Mouse (Mus musculus) hindbrain, embryonic 13.5 days (tissue): ENCODE results near the gene Crabp2. TPM values are rescaled to one million over a fixed set of nuclear protein-coding genes. Genes with fewer than 3 reads are reported as not detected.

ENCODE experiments used
- ATAC-seq: fragments of 200-750 bp; cut with Nextera tagmentation; 2 replicates; pipeline ENCODE4 v1.8.0; 2017; ENCODE audit warnings: moderate TSS enrichment; ENCODE audit not compliant: low FRiP score
- H3K27ac ChIP-seq: fragments of 300-500 bp; sonication (generic); 2 replicates; pipeline ENCODE4 v1.5.1; 2015; ENCODE audit warnings: inconsistent platforms, mild to moderate bottlenecking, moderate library complexity
- H3K27me3 ChIP-seq: fragments of 300-500 bp; sonication (generic); 2 replicates; pipeline ENCODE4 v1.6.1; 2015; ENCODE audit warnings: mild to moderate bottlenecking, inconsistent platforms
- H3K36me3 ChIP-seq: fragments of 300-500 bp; sonication (generic); 2 replicates; pipeline ENCODE4 v1.6.1; 2015; ENCODE audit warnings: mild to moderate bottlenecking, inconsistent platforms
- H3K4me1 ChIP-seq: fragments of 300-500 bp; sonication (generic); replicated peaks from 2 replicates; pipeline ENCODE4 v1.6.1; 2015; ENCODE audit warnings: inconsistent platforms
- H3K4me2 ChIP-seq: fragments of 300-500 bp; sonication (generic); 2 replicates; pipeline ENCODE4 v1.6.1; 2015; ENCODE audit warnings: inconsistent platforms, mild to moderate bottlenecking, moderate library complexity
- H3K4me3 ChIP-seq: fragments of 300-500 bp; sonication (generic); 2 replicates; pipeline ENCODE4 v1.5.1; 2015; ENCODE audit warnings: mild to moderate bottlenecking, inconsistent platforms
- H3K9ac ChIP-seq: fragments of 300-500 bp; sonication (generic); 2 replicates; pipeline ENCODE4 v1.6.1; 2015; ENCODE audit warnings: mild to moderate bottlenecking, inconsistent platforms
- H3K9me3 ChIP-seq: fragments of 300-500 bp; sonication (generic); 2 replicates; pipeline ENCODE4 v1.6.1; 2016; ENCODE audit warnings: inconsistent platforms
- WGBS: fragments of 180-500 bp; shearing (Covaris S2); methylation state at CpG from one replicate; pipeline ENCODE4 v1.1.7; 2015; 5-methylcytosine and 5-hydroxymethylcytosine counted together
- polyA plus RNA-seq: library from polyadenylated mRNA; unstranded; fragments of >200 nt; fragmentation: Nextera tagmentation; extraction: Ambion mirVana; gene quantifications from 2 replicates; pipeline ENCODE4 v1.2.1, GENCODE M21; 2015

The Crabp2 gene
- polyA plus RNA-seq, 1 experiment from 2014 or later: 148 TPM

- peak overlapping the region; percentile 68 for H3K9ac ChIP-seq
- H3K27ac ChIP-seq: peak overlapping the region; percentile 88
- H3K9me3 ChIP-seq: no peaks in the 10 kb centered on the region
- H3K36me3 ChIP-seq: peaks cover 20% of the 10 kb centered on the region
- H3K27me3 ChIP-seq: no peaks in the 10 kb centered on the region
- 2% methylated on average over 4 of the region's 4 CpGs for WGBS
- peaks cover 43% of the 10 kb centered on the region for H3K4me1 ChIP-seq
- ATAC-seq: no peak
- H3K4me3 ChIP-seq: peak overlapping the region; percentile 44
- peak overlapping the region; percentile 59 for H3K4me2 ChIP-seq
Observed at GRCm38 (mm10) chr3:87909874-87910273, 38.6 kb upstream of the Crabp2 start.

GRCm38 (mm10) chr3:87910573-87911141, 37.8 kb upstream of the Crabp2 start:
- peak overlapping the region; percentile 88 for H3K27ac ChIP-seq
- WGBS: 0% methylated on average over 12 of the region's 12 CpGs
- peak overlapping the region; percentile 68 for H3K9ac ChIP-seq
- H3K27me3 ChIP-seq: no peaks in the 10 kb centered on the region
- no peaks in the 10 kb centered on the region for H3K9me3 ChIP-seq
- peak overlapping the region; percentile 44 for H3K4me3 ChIP-seq
- H3K36me3 ChIP-seq: peaks cover 26% of the 10 kb centered on the region
- H3K4me2 ChIP-seq: peak overlapping the region; percentile 59
- peaks cover 43% of the 10 kb centered on the region for H3K4me1 ChIP-seq
- ATAC-seq: 0 out of 2 replicates have a peak, but pooled peaks have one; percentile 12

- Histone ChIP-seq H3K27me3 (no peaks in the 10 kb centered on the region), H3K9me3 (no peaks in the 10 kb centered on the region), H3K9ac (no peak overlapping the region), H3K4me3 (no peak overlapping the region), H3K4me2 (no peak overlapping the region), H3K36me3 (peaks cover 41% of the 10 kb centered on the region), H3K4me1 (peaks cover 28% of the 10 kb centered on the region), H3K27ac (no peak overlapping the region)
- 84% methylated on average over 7 of the region's 7 CpGs for WGBS
- ATAC-seq: no peak
Observed at GRCm38 (mm10) chr3:87913491-87913890, 35.0 kb upstream of the Crabp2 start.

- H3K9me3 ChIP-seq: no peaks in the 10 kb centered on the region
- no peak overlapping the region for H3K27ac ChIP-seq
- H3K4me2 ChIP-seq: no peak overlapping the region
- ATAC-seq: no peak
- H3K9ac ChIP-seq: no peak overlapping the region
- peaks cover 26% of the 10 kb centered on the region for H3K4me1 ChIP-seq
- no peaks in the 10 kb centered on the region for H3K27me3 ChIP-seq
- no peak overlapping the region for H3K4me3 ChIP-seq
- WGBS: 97% methylated on average over 10 of the region's 10 CpGs
- peaks cover 41% of the 10 kb centered on the region for H3K36me3 ChIP-seq
Observed at GRCm38 (mm10) chr3:87913891-87914290, 34.6 kb upstream of the Crabp2 start.

- peaks cover 17% of the 10 kb centered on the region for H3K4me1 ChIP-seq
- H3K9me3 ChIP-seq: no peaks in the 10 kb centered on the region
- H3K27me3 ChIP-seq: no peaks in the 10 kb centered on the region
- peaks cover 44% of the 10 kb centered on the region for H3K36me3 ChIP-seq
- no peak overlapping the region for H3K9ac ChIP-seq
- no peak overlapping the region for H3K27ac ChIP-seq
- H3K4me2 ChIP-seq: no peak overlapping the region
- H3K4me3 ChIP-seq: no peak overlapping the region
- no peak for ATAC-seq
- WGBS: 98% methylated on average over 1 of the region's 1 CpGs
Observed at GRCm38 (mm10) chr3:87916990-87917389, 31.5 kb upstream of the Crabp2 start.

- peaks cover 53% of the 10 kb centered on the region for H3K36me3 ChIP-seq
- H3K27me3 ChIP-seq: no peaks in the 10 kb centered on the region
- no peaks in the 10 kb centered on the region for H3K9me3 ChIP-seq
- peak overlapping the region; percentile 86; the same call in 1 of the 2 replicates for H3K27ac ChIP-seq
- peak overlapping the region; percentile 91 for H3K4me2 ChIP-seq
- no peak overlapping the region for H3K9ac ChIP-seq
- peak; percentile 2; the same call in 1 of the 2 replicates for ATAC-seq
- peaks cover 17% of the 10 kb centered on the region for H3K4me1 ChIP-seq
- 93% methylated on average over 1 of the region's 1 CpGs for WGBS
- H3K4me3 ChIP-seq: peak overlapping the region; percentile 71; the same call in 1 of the 2 replicates
Observed at GRCm38 (mm10) chr3:87918551-87918950, 29.9 kb upstream of the Crabp2 start.

- WGBS: under 1% methylated on average over 30 of the region's 30 CpGs
- H3K9ac ChIP-seq: peak within 1 kb of the TSS; percentile 81
- peak within 1 kb of the TSS; percentile 71 for H3K4me3 ChIP-seq
- H3K27ac ChIP-seq: peak within 1 kb of the TSS; percentile 86
- no peaks in the 10 kb centered on the region for H3K9me3 ChIP-seq
- peak within 1 kb of the TSS; percentile 91 for H3K4me2 ChIP-seq
- no peaks in the 10 kb centered on the region for H3K27me3 ChIP-seq
- peaks cover 17% of the 10 kb centered on the region for H3K4me1 ChIP-seq
- ATAC-seq: peak; percentile 86
- H3K36me3 ChIP-seq: peaks cover 53% of the 10 kb centered on the region
Observed at GRCm38 (mm10) chr3:87919336-87920108, 28.9 kb upstream of the Crabp2 start, which contains the start of gene Mrpl24. TSS of gene Mrpl24 (plus strand) at chr3:87919506.

- no peak for ATAC-seq
- peak overlapping the region; percentile 81 for H3K9ac ChIP-seq
Observed at GRCm38 (mm10) chr3:87920270-87920943, 28.1 kb upstream of the Crabp2 start.

GRCm38 (mm10) chr3:87924996-87925395, 23.5 kb upstream of the Crabp2 start:
- H3K4me2 ChIP-seq: no peak overlapping the region
- WGBS: 90% methylated on average over 7 of the region's 7 CpGs
- peaks cover 20% of the 10 kb centered on the region for H3K4me1 ChIP-seq
- peaks cover 57% of the 10 kb centered on the region for H3K36me3 ChIP-seq
- no peaks in the 10 kb centered on the region for H3K27me3 ChIP-seq
- no peak overlapping the region for H3K9ac ChIP-seq
- ATAC-seq: no peak
- H3K4me3 ChIP-seq: no peak overlapping the region
- H3K9me3 ChIP-seq: no peaks in the 10 kb centered on the region
- H3K27ac ChIP-seq: no peak overlapping the region

More at GRCm38 (mm10) chr3:87920270-87920943, 28.1 kb upstream of the Crabp2 start:
- peaks cover 53% of the 10 kb centered on the region for H3K36me3 ChIP-seq
- H3K27me3 ChIP-seq: no peaks in the 10 kb centered on the region
- H3K4me2 ChIP-seq: peak overlapping the region; percentile 91
- H3K4me3 ChIP-seq: peak overlapping the region; percentile 71
- H3K4me1 ChIP-seq: peaks cover 17% of the 10 kb centered on the region
- no peak overlapping the region; the same call in 1 of the 2 replicates for H3K27ac ChIP-seq
- H3K9me3 ChIP-seq: no peaks in the 10 kb centered on the region
- 64% methylated on average over 9 of the region's 9 CpGs for WGBS

GRCm38 (mm10) chr3:87927452-87927851, 21.0 kb upstream of the Crabp2 start:
- Histone ChIP-seq H3K36me3 (peaks cover 57% of the 10 kb centered on the region), H3K4me3 (no peak overlapping the region), H3K4me2 (no peak overlapping the region), H3K27ac (no peak overlapping the region), H3K9ac (no peak overlapping the region), H3K27me3 (no peaks in the 10 kb centered on the region), H3K4me1 (peaks cover 26% of the 10 kb centered on the region), H3K9me3 (no peaks in the 10 kb centered on the region)
- 90% methylated on average over 5 of the region's 5 CpGs for WGBS
- ATAC-seq: no peak

- peak overlapping the region; percentile 81 for H3K4me2 ChIP-seq
- peak overlapping the region; percentile 93 for H3K27ac ChIP-seq
- peaks cover 44% of the 10 kb centered on the region for H3K36me3 ChIP-seq
- no peaks in the 10 kb centered on the region for H3K9me3 ChIP-seq
- WGBS: 6% methylated on average over 26 of the region's 26 CpGs
- H3K4me3 ChIP-seq: peak overlapping the region; percentile 93
- peak overlapping the region; percentile 96 for H3K9ac ChIP-seq
- no peaks in the 10 kb centered on the region for H3K27me3 ChIP-seq
- ATAC-seq: peak; percentile 57
- H3K4me1 ChIP-seq: peaks cover 42% of the 10 kb centered on the region
Observed at GRCm38 (mm10) chr3:87929341-87930077, 19.0 kb upstream of the Crabp2 start.
